Mouse (Mus musculus) brain, embryonic 18.5 days (tissue): ENCODE results near the gene Slc25a45.

ENCODE experiments used
- DNase-seq: peaks from one replicate; pipeline ENCODE4 v3.0.0-alpha.2; 2012; ENCODE audit warnings: low read depth, low spot score

The Slc25a45 gene

DNA sequence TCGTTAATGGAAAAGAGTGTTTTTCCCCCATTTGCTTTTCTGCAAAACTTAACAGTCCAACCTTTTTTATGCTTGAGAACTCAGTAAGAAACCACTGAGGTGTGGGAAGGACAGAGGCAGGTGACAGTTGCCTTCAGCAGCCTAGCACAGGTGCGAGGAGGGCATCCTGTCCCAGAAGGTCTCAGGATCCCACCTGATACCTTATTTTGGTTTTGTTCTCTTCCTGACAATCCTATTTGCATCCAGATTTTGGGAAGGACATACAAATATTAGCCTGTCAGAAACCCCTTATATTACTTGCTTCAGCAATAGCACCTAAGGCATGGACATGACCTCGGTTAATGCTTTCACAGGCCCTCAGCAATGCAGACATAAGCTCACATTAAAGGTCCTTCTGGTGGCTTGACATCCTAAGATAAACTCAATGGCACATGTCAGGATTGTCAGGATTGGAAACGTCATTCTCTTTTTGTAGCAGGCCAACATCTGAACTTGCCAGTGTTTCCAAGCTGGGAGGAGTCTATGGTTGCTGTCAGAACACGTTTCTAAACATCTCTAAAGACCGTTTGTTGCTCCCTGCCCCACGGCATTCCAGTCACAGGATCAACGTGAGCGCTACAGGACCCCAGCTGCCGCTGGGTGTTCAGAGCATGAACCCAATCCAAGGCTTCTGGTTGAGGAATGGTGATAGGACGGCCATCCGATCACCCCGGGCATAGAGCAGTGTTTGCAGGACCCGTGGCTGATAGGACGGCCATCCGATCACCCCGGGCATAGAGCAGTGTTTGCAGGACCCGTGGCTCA lies 37.3 kb upstream of the Slc25a45 start:
- no peak for DNase-seq

DNA sequence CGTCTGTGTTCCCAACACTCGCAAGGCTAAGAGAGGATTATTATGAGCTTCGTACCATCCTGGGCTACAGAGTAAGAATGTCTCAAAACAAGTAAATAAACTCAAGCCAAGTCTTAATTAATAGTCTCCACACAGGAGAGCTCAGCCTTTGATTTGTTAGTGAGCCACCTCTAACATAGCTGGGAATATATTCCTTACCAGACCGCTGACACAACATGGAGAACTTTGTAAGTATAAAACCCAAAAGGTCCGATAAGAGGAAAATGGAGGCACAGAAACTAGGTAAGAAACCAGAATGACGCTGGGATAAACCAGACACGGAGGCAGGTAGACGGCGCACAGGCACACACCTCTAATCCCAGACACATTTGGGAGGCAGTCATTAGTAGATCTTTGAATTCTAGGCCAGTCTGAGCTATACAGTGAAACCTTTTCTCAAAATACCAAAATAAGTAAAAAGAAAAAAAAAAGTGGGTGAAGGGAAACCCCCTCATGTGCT lies 36.7 kb upstream of the Slc25a45 start:
- DNase-seq = no peak

DNA sequence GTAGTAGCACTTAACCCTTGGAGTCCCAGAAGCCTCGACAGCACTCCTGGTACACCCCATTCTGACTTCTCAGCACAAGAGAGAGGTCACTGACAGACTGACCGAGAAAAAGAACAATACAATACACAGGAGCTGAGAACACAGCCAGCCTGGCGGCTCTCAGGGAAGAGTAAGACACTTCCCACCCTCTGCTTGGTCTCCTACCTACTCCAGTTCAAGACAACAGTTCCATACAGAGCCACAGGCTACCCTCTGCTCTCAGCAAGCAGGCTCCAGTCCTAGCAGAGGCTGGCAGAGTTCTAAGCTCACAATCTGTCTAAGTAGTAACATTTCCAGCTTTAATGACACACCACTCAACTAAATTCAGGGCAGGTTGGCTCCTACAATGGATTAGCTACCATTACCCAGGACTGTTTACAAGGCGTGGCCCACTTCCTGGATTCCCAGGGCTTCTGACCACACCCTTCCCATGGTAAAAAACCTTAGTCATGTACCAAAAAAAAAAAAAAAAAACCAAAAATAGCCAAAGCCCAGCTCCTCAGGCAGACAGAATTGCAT lies 36.1 kb upstream of the Slc25a45 start:
- DNase-seq = no peak

DNA sequence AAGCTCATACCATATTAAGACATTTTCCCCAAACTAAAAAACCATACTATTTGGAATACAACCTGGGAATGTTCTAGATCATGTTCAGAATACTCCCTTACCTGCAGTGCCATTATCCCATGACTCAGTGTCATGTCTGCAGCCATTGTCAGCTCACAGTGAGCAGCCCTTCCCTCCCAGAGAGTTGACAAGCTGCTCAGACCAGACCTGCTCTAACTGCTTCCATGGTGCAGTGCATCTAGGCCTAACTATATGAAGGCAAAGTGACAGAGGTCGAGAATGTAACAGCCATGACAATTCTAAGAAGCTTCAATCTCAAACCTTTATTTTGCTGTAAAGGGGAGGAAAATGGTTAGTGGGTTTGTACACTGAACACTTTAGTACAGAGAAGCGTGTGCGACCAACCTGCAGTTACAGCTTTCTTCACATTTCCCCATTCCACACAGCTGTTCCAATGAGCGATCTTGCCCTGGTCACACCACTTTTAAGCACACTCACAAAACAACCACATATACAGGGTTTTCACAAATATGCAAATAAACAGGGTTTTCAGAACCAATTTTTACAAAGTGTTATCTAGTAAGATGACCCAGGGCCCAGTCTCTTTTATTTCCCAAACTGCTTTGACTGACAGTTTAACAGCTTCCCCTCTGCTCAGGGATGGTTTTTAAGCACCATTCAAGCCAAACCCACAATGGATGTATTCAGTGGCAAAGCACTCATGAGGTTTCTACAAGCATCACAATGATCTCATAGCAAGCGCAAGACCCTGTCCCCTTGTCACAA lies 35.4 kb upstream of the Slc25a45 start:
- no peak for DNase-seq

DNA sequence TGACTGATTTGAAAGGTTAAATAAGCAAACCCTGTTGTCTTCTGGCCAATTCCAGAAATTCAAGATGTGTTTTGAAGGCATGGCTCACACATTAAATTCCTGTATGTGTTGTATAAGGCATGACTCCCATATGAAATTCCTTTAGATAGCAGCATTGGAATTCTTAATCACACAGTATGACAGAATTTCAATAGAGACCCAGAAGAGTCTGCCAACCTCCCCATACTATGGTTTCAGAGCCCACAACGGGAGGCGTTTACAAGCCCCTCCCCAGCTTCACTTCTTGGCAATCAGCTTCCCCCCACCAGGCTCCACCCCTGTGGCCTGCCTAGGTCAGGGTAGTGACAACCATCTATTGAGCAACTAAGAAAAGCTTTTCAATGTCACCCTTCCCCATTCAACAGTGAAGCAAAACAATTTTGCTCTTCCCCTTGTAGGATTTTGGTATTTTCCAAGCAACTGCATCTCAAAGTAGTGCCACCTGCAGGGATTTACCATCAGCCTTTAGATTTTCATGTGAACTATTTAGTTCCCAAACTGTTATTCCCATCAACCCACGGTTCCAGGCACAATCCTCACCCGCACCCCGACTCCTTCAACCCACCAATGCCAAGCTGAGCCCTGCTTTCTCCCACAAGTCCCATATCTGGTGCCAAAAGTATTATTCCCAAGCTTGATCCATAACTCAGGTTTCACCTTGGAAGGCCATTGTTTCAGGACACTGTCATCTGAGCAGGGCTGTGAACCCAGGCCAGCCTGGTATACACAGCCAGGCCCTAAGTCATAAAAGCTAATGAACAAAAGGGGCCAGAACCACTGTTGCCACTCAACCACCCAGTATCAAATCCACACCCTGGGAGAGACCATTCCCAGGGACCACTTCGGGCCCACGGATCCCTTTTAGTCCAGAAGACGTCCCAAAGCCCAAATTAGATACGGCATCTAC lies 34.5 kb upstream of the Slc25a45 start:
- no peak for DNase-seq

DNA sequence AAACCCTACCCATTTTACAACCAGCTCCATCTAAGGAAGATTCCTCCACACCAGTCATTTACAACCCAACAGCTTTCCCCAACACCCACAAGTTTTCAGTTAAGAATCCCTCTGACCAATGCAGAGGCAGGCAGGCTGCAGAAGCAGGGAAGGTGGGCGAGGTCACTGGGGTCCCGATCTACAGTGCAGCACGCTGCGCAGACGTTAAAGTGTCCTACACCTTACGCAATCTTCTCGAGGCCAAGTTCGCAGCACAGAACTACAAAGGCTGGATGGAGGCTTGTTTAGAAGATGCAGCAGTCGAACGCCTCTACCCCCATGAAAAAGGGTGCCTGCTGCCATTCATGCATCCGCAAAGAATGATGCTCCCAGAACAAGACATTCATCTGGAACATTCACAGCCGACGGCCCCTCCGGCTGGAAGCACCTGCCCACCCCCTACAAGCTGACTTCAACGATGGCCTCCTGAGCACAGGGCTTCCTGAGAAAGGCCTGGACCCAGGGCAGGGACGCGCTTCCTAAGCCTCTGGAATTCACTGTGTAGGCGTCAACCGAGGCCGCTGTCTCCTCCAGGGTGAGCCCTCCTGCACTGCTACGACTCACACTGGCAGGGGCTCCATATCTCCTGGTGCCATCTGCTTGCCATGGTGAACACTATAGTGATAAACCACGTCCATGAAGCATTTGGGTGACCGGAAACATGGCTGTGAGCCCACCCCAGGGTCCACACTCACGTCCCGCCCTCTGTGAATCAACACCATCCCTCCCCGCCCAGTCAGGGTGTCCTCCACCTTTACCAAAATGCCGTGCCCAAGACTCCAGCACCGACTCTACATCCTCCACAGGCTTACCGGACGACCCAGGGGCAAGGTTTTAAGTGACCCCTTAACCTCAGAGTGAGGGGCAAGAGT lies 33.6 kb upstream of the Slc25a45 start:
- DNase-seq = no peak

DNA sequence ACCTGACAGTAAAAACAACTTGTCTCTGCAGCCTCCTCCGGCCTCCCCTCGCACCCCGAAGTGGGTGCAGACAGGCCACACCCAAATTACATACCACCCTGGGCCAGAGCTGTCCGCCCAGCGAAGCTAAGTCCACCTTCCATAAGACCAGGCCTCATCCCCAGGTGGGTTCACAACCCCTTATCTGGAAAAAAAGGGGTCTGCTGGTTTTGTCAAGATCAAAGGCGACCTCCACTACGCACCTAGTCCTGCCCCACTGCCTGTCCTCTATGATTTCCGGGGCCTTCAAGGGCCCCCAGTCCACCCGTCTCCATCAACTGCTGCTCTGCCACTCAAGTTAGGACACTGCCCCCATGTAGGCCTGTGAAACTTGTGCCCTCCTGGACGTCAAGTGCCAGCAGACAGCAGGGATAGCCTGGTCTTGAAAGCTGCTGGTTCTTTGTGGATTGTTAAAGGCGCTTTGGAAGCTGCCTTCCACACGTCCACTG lies 32.7 kb upstream of the Slc25a45 start:
- DNase-seq = no peak

DNA sequence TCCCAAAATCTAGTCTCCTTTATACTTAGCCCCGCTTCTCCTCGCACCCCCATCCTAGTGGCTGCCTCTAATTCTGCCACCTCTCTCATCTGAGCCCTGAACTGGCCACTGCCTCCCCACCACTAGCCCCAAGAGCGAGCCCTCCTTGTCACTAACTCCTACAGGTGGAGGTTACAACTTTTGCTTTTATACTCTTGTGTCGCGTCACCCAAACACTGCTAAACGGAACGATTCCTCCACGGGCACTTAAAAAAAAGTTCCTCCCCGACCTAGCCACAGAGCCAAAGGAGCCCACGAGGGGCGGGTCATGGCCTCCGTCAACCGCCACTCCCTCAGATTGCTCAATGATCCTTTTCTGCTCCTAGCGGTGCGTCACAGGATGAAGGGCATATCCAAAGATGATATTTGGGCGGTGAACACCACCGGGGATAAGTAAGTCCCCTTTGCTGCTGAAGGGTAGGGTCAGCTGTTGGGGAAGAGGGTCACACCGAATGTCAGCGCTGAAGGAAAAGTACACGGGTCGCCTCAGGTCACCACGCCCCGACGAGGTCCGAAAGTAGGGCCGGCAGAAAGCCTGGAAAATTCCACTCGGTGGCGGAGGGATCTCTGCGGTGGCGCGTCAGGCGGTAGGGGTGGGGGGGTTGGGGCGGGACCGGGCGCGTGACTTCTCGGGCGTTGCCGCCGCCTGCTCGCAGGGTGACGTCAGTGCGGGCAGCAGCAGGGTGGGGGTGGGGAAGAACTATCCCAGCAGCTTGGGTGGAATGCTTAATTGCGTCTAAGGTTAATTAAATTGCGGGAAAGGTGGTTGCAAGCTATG lies 32.1 kb upstream of the Slc25a45 start:
- peak; percentile 83 for DNase-seq

DNA sequence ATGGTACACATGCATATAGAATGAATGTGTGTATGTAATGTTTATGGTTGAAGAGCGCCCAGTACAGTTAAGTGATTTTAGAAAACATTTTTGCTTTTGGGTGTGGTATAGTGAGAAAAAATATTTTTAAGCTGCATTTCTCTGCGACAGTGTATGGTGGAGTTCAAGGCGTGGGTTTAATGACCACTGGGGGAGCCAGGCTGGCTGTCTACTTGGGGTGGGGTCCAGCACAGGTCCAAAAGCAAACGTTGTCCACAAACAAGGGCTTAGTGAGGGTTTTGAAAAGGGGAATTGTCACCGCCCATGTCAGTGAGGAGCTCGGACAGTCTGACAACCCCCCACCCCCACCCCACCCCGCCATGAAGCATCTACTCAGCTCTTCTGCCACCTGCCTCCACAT lies 31.5 kb upstream of the Slc25a45 start:
- DNase-seq = no peak

DNA sequence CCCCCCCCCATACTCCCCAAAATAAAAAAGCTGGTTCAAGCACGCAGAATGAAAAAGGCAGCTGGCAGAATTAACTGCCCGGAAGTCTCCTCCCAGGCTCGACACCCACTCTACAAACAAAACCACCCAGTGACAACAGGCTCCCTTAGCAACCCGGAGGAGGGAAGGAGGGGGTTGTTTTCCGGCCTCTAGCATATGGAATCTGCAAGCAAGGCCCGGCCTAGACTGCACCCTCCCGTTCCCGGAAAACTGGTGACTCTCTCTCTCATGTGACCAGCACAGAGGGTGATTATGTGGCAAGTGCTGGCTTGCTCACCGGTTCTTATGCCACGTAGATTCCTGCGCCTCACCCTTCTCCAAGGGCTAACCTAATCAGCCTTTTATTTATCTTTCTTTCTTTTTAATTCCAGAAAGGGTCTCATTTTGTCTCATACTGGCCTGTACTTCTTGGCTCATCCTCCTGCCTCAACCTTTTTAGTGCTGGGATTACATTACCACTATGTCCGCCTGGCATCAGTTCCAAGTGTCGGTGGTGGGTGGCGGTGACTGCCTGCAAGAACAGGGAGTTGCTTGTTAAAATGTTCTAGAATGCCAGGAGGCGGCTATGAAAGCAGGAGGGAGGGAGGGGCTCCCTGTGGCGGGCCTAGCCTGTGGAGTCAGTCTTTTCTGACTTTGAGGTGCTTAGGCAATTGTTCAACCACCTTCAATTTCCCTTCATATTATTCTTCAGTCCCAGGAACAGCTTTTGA lies 30.9 kb upstream of the Slc25a45 start:
- peak; percentile 88 for DNase-seq

DNA sequence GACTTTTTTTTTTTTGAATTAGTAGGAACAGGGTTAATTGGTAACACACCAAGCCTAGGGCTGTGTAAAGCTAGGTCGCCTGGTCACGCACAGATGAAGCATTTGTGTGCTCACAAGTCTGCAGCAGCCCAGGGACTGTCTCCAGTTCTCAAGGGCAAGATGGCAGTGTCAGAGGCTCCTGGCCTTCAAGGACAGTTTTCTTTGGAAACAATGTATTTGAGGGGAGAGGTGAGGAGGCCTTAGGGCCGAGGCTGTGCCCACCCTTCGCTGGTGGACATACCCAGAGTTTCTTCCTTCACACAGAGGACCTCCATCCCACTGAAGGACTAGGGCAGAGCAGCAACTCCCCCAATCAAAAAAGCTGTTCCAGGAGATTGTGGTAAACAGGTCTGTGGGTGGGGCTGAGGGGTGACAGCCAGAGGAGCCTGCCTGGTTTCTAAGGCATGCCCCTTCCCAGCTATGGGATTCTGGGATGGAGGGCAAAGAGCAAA lies 30.3 kb upstream of the Slc25a45 start:
- DNase-seq = no peak

DNA sequence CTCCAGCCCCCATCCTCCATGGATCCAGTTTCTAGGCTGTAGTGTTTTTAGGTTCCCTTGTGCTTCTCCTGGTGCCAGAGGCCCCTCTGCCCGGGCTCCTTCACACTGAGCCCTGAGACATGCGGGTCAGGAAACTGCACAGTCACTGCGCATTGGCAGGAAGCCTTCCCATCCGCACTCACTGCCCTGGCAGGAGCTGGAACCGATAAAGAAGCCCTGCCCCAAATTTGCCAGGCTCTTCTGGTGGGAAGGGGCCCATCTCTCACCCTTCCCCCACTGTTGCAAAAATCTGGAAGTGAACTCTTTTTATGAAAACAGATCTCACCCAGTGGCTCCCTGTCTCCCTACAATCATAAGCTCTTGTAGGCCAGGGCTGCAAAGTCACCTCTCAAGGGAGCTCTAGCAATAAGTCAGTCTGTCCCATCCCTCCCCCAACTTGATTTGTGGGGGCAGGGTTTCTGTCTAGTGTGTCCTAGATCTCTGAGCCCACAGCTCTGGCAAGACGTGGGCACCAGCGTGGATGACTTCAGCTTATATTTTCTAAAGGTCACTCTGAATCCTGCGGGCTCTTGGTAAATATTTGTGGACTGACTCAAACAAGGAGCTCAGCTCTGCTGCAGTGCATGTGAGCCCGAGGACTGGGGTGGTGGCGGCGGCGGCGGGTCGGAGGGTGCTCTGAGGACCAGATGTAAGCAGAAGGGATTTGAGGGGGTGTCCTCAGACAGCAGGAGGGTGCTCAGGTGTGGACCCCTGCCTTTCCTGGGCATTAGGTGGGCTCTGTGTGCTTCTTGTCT lies 29.4 kb upstream of the Slc25a45 start:
- DNase-seq = no peak

DNA sequence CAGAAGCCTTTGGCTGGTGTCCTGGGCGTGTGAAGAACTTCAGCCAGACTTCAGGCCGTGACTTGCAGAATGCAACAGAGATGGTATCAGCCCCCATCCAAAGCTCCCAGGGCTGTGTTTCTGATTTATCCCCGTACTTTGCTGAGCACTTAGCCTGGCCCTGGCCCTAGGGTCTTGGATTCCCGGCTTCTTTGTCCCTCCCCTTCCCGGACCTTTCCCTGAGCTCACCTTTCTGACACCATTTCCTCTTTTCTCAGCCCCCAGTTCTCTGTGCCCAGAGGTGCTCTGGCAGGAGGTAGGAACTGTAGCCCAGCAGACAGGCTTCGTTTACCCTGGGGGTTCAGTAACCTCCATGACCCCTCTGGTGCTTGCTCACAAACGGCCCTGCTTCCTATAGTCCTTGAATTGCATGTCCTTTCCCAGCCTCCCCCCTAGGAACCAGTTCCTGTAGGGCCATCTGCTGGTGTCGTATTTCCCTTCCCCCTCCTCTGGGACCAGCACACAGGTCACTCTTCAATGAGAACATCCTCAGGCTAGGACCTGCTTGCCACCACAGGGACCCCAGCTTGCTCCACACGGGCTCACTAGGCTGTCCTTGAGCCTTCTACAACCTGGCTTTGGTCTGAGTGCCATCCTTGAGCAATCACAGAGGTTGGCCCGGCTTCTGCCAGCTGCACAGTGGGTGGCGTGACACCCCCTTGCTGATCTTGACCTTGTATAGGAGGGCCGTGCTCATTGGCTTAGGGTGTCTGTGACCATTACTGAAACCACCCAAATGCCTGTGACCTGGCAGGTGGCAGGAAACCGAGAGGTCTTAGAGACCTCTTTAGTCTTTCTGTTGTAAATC lies 28.6 kb upstream of the Slc25a45 start:
- DNase-seq = no peak

DNA sequence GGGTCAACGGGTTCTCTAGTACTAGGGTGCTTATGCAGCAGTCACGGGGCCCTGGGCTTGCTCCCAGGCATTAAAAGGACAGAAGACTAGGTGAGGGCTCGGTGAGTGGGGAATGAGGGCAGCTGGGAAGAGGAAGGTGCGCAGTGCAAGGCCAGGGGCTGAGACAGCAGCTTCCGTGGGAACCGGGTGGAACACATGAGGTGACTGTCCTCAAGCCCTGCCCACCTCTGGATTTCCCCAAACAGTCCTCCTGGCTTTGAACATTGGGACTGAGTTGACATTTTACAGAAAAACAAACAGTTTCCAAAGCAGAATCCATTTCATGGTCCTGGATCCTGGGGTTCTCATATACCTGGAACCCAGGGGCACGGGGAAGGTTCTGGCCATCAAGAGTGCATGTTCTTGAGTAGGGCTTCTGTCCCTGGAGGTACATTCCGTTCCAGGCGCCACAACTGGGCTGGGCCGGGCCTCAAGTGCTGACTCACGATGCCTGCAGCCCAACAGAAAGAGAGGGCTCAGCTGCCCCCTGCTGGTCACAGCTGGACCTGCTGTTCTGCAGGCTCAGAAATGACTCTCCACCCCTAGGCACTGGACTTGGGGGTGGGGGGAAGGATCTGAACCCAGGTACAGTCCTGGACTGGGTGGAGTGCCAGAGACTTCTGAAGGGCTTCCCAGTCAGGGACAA lies 27.6 kb upstream of the Slc25a45 start:
- peak; percentile 40 for DNase-seq

DNA sequence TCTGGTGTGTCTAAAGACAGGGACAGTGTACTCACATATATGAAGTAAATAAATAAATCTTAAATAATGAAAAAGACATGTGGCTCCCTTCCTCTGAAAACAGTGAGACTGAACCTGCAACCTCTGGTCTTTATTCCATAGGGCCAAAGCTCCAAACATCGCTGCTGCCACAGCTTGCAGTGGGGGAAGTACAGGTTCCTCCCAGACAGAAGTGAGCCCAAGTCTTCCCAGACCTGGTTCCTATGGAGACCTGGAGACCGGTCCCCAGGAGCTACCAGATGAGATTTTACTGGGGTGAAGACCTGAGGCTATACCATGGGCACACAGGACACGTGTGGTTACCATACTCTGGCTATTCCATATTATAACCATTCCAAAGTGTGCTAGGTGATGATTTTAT lies 26.7 kb upstream of the Slc25a45 start:
- no peak for DNase-seq

DNA sequence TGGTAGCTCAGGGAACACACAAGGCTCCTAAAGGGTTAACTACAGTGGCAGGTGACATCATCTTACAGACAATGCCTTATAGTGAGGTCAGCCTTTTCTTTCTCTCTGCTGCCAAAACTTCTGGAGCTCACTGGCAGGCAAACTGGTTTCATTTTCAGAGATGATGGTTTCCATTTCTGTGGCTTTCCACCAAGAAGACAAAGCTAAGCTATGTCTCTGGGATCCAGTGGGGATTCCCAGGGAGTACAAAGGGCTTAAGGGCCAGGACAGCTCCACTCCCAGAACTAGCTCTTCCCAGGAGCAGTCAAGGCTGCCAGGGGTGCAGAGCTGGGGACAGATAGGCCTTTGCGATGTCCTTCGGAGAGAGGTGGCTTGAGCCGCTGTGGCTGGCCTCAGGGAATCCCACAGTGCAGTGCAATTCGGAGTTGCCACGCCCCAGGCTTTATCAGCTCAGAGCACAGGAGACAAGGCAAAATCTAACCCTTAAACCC lies 26.1 kb upstream of the Slc25a45 start:
- DNase-seq = no peak
